Mouse (Mus musculus) ES-Bruce4 (cell line): ENCODE data around the gene Nanog. TPM values are rescaled to one million over a fixed set of nuclear protein-coding genes. Genes with fewer than 3 reads are reported as not detected.
A peak's percentile ranks its signal among the peaks of the same experiment; 100 is the strongest.

Source experiments
- H3K27ac ChIP-seq: 2 replicates; pipeline ENCODE4 v1.5.1; 2012; ENCODE audit warnings: low read length, inconsistent platforms; ENCODE audit not compliant: insufficient read depth
- H3K27me3 ChIP-seq: 2 replicates; pipeline ENCODE4 v1.6.1; 2012; ENCODE audit warnings: mild to moderate bottlenecking, low read length, inconsistent platforms; ENCODE audit not compliant: control insufficient read depth, poor library complexity, insufficient read depth, severe bottlenecking
- H3K36me3 ChIP-seq: 2 replicates; pipeline ENCODE4 v1.6.1; 2012; ENCODE audit warnings: inconsistent platforms, mild to moderate bottlenecking, low read length, moderate library complexity; ENCODE audit not compliant: control insufficient read depth, poor library complexity, insufficient read depth, severe bottlenecking
- H3K4me1 ChIP-seq: one replicate; pipeline ENCODE4 v1.8.1; 2011; ENCODE audit warnings: low read length; ENCODE audit not compliant: control insufficient read depth, insufficient read depth
- H3K4me3 ChIP-seq: 2 replicates; pipeline ENCODE4 v1.5.1; 2011; ENCODE audit warnings: low read depth, mild to moderate bottlenecking, low read length
- H3K9ac ChIP-seq: 2 replicates; pipeline ENCODE4 v1.6.1; 2012; ENCODE audit warnings: low read depth, mild to moderate bottlenecking, inconsistent platforms; ENCODE audit not compliant: poor library complexity, severe bottlenecking
- H3K9me3 ChIP-seq: replicated peaks from 2 replicates; pipeline ENCODE4 v1.6.1; 2012; ENCODE audit warnings: mild to moderate bottlenecking, low read length, inconsistent platforms; ENCODE audit not compliant: control insufficient read depth, poor library complexity, insufficient read depth, severe bottlenecking
- CTCF ChIP-seq: IDR thresholded peaks from one replicate; pipeline ENCODE4 v1.8.1; 2011; ENCODE audit warnings: low read depth, low read length
- EP300 ChIP-seq: IDR thresholded peaks from 2 replicates; pipeline ENCODE4 v1.6.1; 2011; ENCODE audit warnings: low read depth, low read length; ENCODE audit not compliant: insufficient read depth
- POLR2A ChIP-seq: IDR thresholded peaks from one replicate; pipeline ENCODE4 v1.8.1; 2011; ENCODE audit warnings: low read length; ENCODE audit not compliant: insufficient read depth
- polyA plus RNA-seq: library from polyadenylated mRNA; stranded (reverse); fragments of >200 nt; gene quantifications from 2 replicates; pipeline ENCODE4 v1.2.4, GENCODE M21; 2011; ENCODE audit warnings: low read depth; ENCODE audit not compliant: missing spikeins, insufficient read depth, insufficient read length

Gene Nanog
- polyA plus RNA-seq, 1 experiment = 610 TPM

DNA sequence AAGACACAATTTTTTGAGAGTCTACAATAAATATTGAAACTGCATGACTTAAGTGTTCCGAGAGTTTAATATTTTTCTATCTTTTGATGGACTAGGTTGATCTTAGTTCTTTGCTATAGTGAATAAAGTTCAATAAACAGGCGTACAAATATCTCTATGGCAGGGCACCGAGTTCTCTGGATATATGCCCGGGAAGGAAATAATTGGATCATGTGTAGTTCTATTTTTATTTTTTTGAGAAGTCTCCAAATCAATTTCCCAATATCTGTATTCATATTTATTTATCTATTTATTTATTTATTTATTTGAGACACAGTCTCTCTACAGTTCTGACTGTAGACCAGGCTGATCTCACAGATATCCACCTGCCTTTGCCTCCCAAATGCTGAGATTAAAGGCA is 36.4 kb upstream of the Nanog start:
- Histone ChIP-seq H3K4me1 (no peaks in the 10 kb centered on the region), H3K9me3 (no peaks in the 10 kb centered on the region), H3K27me3 (no peaks in the 10 kb centered on the region), H3K9ac (no peak overlapping the region), H3K4me3 (no peak overlapping the region), H3K27ac (no peak overlapping the region), H3K36me3 (no peaks in the 10 kb centered on the region)
- no peak for TF ChIP-seq EP300
- TF ChIP-seq POLR2A = no peak
- TF ChIP-seq CTCF = no peak

DNA sequence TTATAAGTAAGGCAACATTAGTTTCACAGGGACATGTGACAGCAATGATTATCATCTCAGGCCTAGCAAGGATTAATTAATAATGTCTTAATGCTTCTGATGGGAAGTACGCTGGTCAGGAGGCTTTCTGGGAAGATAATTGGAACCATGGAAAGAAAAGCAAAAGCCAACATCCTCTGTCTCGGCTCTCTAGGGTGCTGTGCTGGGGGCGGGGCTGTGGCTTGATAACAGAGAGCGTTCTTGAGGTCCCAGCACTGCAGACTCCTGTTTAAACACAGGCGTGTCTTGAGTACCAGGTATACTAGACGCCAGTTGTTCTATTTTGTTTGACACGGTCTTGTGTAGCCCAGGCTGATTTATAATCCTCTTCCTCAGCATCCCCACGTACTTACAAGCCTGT is 34.5 kb upstream of the Nanog start:
- Histone ChIP-seq H3K9ac (no peak overlapping the region), H3K36me3 (no peaks in the 10 kb centered on the region), H3K4me3 (no peak overlapping the region), H3K27me3 (no peaks in the 10 kb centered on the region), H3K4me1 (no peaks in the 10 kb centered on the region), H3K9me3 (no peaks in the 10 kb centered on the region), H3K27ac (no peak overlapping the region)
- TF ChIP-seq POLR2A (no peak), CTCF (no peak), EP300 (no peak)

DNA sequence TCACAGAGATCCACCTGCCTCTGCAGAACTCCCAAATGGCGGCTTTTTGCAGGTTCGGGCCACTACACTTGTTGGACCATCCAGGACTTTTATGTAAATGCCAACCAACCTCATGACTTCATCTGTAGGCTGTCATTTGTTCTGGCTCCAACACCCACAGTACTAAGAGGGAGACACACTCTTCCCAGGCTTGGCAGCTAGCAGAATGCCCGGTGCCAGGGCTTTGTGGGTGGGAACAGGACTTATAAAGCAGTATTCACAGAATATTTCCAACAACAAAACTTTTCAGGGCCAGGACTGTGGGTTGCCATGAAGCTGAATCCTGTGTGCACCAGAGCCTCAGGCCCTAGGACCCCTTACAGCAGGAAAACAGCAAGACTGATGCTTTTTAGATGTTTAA is 24.6 kb upstream of the Nanog start:
- no peak for TF ChIP-seq EP300
- no peak for TF ChIP-seq POLR2A
- no peak for TF ChIP-seq CTCF
- Histone ChIP-seq H3K27me3 (no peaks in the 10 kb centered on the region), H3K4me3 (no peak overlapping the region), H3K9me3 (no peaks in the 10 kb centered on the region), H3K9ac (no peak overlapping the region), H3K36me3 (no peaks in the 10 kb centered on the region), H3K4me1 (peaks cover 5% of the 10 kb centered on the region), H3K27ac (no peak overlapping the region)

DNA sequence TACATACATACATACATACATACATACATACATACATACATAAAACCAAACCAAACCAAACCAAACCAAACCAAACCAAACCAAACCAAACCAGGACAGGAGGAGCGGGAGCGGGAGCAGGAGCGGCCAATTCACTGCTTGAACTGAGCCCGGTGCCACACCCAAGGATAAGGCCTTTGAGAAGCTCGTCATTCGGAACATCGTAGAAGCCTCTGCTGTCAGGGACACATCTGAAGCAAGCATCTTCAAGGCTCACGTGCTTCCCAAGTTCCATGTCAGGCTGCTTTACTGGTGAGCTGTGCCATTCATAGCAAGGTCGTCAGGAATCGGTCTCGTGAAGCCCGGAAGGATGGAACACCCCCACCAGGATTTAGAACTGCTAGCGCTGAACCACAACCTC is 20.6 kb upstream of the Nanog start:
- Histone ChIP-seq H3K4me3 (peak overlapping the region; percentile 8; the same call in 1 of the 2 replicates), H3K4me1 (peaks cover 6% of the 10 kb centered on the region), H3K9me3 (no peaks in the 10 kb centered on the region), H3K27me3 (no peaks in the 10 kb centered on the region), H3K36me3 (no peaks in the 10 kb centered on the region), H3K27ac (no peak overlapping the region), H3K9ac (no peak overlapping the region)
- no peak for TF ChIP-seq CTCF

DNA sequence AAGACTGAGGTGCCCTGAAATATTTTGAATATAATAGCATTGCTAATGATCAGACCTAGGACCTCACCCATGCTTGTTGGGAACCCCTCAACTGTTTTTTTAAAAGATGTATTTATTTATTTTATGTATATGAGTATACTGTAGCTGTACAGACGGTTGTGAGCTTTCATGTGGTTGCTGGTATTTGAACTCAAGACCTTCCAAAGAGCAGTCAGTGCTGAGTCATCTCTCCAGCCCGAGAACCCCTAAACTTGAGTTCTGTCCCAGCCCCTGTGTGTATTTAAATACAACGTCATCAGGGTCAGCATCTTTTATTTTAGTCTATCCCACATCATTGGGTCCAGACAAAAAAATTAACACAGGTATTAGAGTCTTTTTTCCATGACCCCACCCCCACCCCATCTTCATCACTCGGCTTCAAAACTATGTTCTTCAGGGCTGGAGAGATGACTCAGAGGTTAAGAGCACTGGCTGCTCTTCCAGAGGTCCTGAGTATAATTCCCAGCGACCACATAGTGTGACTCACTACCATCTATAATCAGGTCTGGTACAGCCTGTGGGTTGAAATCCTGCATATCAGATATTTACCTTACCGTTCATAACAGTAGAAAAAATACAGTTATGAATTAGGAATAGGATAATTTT is 17.8 kb upstream of the Nanog start:
- no peaks in the 10 kb centered on the region for H3K9me3 ChIP-seq
- no peak overlapping the region for H3K4me3 ChIP-seq
- no peak overlapping the region for H3K9ac ChIP-seq
- H3K27ac ChIP-seq = peak overlapping the region; percentile 44; the same call in 1 of the 2 replicates
- no peaks in the 10 kb centered on the region for H3K27me3 ChIP-seq
- no peak for TF ChIP-seq POLR2A
- no peak for TF ChIP-seq EP300
- TF ChIP-seq CTCF = no peak
- H3K36me3 ChIP-seq = no peaks in the 10 kb centered on the region
- peaks cover 6% of the 10 kb centered on the region for H3K4me1 ChIP-seq

DNA sequence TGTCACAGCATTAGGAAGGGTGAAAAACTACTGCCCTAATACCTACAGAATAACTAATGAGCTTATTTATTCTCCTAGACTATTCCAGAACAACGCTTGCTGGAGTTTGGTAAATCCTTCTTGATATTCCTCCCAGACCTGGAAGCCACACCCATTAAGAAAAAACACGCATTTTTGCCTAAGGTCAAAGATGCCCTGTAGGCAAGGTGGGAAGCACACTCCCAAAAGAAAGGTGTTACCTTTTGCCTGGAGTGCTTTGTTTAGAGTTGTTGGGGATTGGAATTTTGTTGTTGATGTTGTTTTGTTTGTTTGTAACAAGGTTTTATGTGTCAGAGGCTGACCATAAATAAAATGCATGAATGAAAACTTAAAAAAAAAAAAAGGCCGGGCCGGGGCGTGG is 17.2 kb upstream of the Nanog start:
- Histone ChIP-seq H3K4me1 (peaks cover 6% of the 10 kb centered on the region), H3K9me3 (no peaks in the 10 kb centered on the region), H3K36me3 (no peaks in the 10 kb centered on the region), H3K27me3 (no peaks in the 10 kb centered on the region), H3K4me3 (no peak overlapping the region), H3K27ac (peak overlapping the region; percentile 52; the same call in 1 of the 2 replicates), H3K9ac (0 out of 2 replicates have a peak overlapping the region, but pooled peaks have one; percentile 18)
- TF ChIP-seq EP300 (no peak), POLR2A (no peak), CTCF (no peak)
